Mouse (Mus musculus) forebrain, embryonic 10.5 days (tissue): Measurements from ENCODE around the gene Syt13. TPM values are rescaled to one million over a fixed set of nuclear protein-coding genes. Genes with fewer than 3 reads are reported as not detected.

Experiments
- polyA plus RNA-seq: library from polyadenylated mRNA; unstranded; fragments of >200 nt; fragmentation: Nextera tagmentation; extraction: Ambion mirVana; gene quantifications from 2 replicates; pipeline ENCODE4 v1.2.1, GENCODE M21; 2016

The Syt13 gene
- polyA plus RNA-seq, 1 experiment from 2014 or later, result 3.7 TPM

Other genes starting within 250 kb of the Syt13 start
- 1.7 and 2.0 TPM in 2 replicates for gene Prdm11, start 131.1 kb downstream of the Syt13 start, polyA plus RNA-seq